Mouse (Mus musculus): ENCODE data around the gene Jund. TPM values are rescaled to one million over a fixed set of nuclear protein-coding genes. Genes with fewer than 3 reads are reported as not detected.

Jund gene
- total RNA-seq, 2 experiments from 2014 or later: 166 to 187 TPM

Other genes with a start within 250 kb of the Jund start
- gene Klhl26, start 222.0 kb upstream of the Jund start, total RNA-seq (2021): 10 to 100 TPM; 35.6 to 38.4 TPM
- gene Tmem59l, start 211.6 kb upstream of the Jund start, total RNA-seq (2021): 100 to 1,000 TPM; 174 to 175 TPM
- gene Crlf1, start 205.8 kb upstream of the Jund start, total RNA-seq (2021): 10 to 100 TPM; 21.3 to 22.0 TPM
- 100 to 1,000 TPM in 1 of 2 experiments, 10 to 100 TPM in 1; 97.8 to 106 TPM for gene Rex1bd, start 192.2 kb upstream of the Jund start, total RNA-seq (2021)
- 1,000 to 10,000 TPM in 1 of 2 experiments, 100 to 1,000 TPM in 1; 916 to 1,148 TPM for gene Uba52, start 188.1 kb upstream of the Jund start, total RNA-seq (2021)
- 100 to 1,000 TPM; 337 to 361 TPM for gene Fkbp8, start 171.2 kb upstream of the Jund start, total RNA-seq (2021)
- 10 to 100 TPM; 33.1 to 35.3 TPM for gene Kxd1, start 171.0 kb upstream of the Jund start, total RNA-seq (2021)
- 10 to 100 TPM; 15.8 to 16.4 TPM for gene Ell, start 159.5 kb upstream of the Jund start, total RNA-seq (2021)
- gene Isyna1, start 104.6 kb upstream of the Jund start, total RNA-seq (2021): 10 to 100 TPM; 56.5 to 57.8 TPM
- gene Ssbp4, start 90.1 kb upstream of the Jund start, total RNA-seq (2021): 100 to 1,000 TPM; 225 to 240 TPM
- 1 to 10 TPM in 1 of 2 experiments, under 1 TPM in 1; 0.96 to 2.3 TPM for gene Lrrc25, start 82.8 kb upstream of the Jund start, total RNA-seq (2021)
- gene Gdf15, start 66.5 kb upstream of the Jund start, total RNA-seq (2021): not detected
- gene Pgpep1, start 38.6 kb upstream of the Jund start, total RNA-seq (2021): 10 to 100 TPM; 25.8 to 31.9 TPM
- 10 to 100 TPM; 72.3 to 76.5 TPM for gene Lsm4, start 25.7 kb upstream of the Jund start, total RNA-seq (2021)
- gene Iqcn, start 4.5 kb downstream of the Jund start, total RNA-seq (2021): under 1 TPM in 1 of 2 experiments, not detected in 1; 0.07 TPM
- gene Gm3336, start 19.6 kb downstream of the Jund start, total RNA-seq (2021): not detected
- under 1 TPM; 0.51 to 0.64 TPM for gene Pde4c, start 24.8 kb downstream of the Jund start, total RNA-seq (2021)
- gene Rab3a, start 55.7 kb downstream of the Jund start, total RNA-seq (2021): 100 to 1,000 TPM; 584 to 714 TPM
- 10 to 100 TPM; 45.3 to 49.9 TPM for gene Mpv17l2, start 62.0 kb downstream of the Jund start, total RNA-seq (2021)
- gene Pik3r2, start 77.8 kb downstream of the Jund start, total RNA-seq (2021): 100 to 1,000 TPM; 170 to 174 TPM
- gene Mast3, start 106.1 kb downstream of the Jund start, total RNA-seq (2021): 100 to 1,000 TPM; 179 to 186 TPM
- gene Il12rb1, start 109.5 kb downstream of the Jund start, total RNA-seq (2021): under 1 TPM; 0.30 to 0.38 TPM
- gene Arrdc2, start 140.8 kb downstream of the Jund start, total RNA-seq (2021): 10 to 100 TPM; 15.7 to 18.1 TPM
- gene Kcnn1, start 164.3 kb downstream of the Jund start, total RNA-seq (2021): 10 to 100 TPM; 25.3 to 28.3 TPM
- gene Ccdc124, start 175.0 kb downstream of the Jund start, total RNA-seq (2021): 100 to 1,000 TPM in 1 of 2 experiments, 10 to 100 TPM in 1; 97.6 to 108 TPM
- gene Slc5a5, start 193.8 kb downstream of the Jund start, total RNA-seq (2021): 1 to 10 TPM; 5.2 to 6.9 TPM
- 100 to 1,000 TPM; 832 to 857 TPM for gene Rpl18a, start 198.5 kb downstream of the Jund start, total RNA-seq (2021)
- 100 to 1,000 TPM in 1 of 2 experiments, 10 to 100 TPM in 1; 75.1 to 101 TPM for gene Map1s, start 207.0 kb downstream of the Jund start, total RNA-seq (2021)